Mouse (Mus musculus): ENCODE data around the gene Rsf1. TPM values are rescaled to one million over a fixed set of nuclear protein-coding genes. Genes with fewer than 3 reads are reported as not detected.

Gene Rsf1
- total and polyA plus RNA-seq, 3 experiments: 1.5 to 15.7 (median 14.6) TPM

GRCm38 (mm10) chr7:97550673-97551072, 29.0 kb upstream of the Rsf1 start:
- WGBS: 84% methylated on average over 9 of the region's 9 CpGs
- no peak for DNase-seq
- Histone ChIP-seq H3K27ac (no peak overlapping the region), H3K4me1 (ENCODE audit: control insufficient read depth, insufficient read depth, low read length) (no peaks in the 10 kb centered on the region), H3K36me3 (ENCODE audit: control insufficient read depth, insufficient read depth, low read length) (no peaks in the 10 kb centered on the region), H3K27me3 (ENCODE audit: control insufficient read depth, insufficient read depth, low read length) (no peaks in the 10 kb centered on the region), H3K4me3 (no peak overlapping the region), H3K9ac (ENCODE audit: low read depth, low read length) (no peak overlapping the region), H3K79me2 (replicated peaks; ENCODE audit: control insufficient read depth, insufficient read depth, low read length) (no peaks in the 10 kb centered on the region)
- intact Hi-C loops (cut with DNase I): no loop called here
- no peak for TF ChIP-seq POLR2A (IDR thresholded peaks at IDR 0.05; ENCODE audit: insufficient read depth, low read depth, low read length)
- no peak for TF ChIP-seq CTCF (IDR thresholded peaks at IDR 0.05)

GRCm38 (mm10) chr7:97563576-97563975, 16.1 kb upstream of the Rsf1 start:
- Histone ChIP-seq H3K27me3 (ENCODE audit: control insufficient read depth, insufficient read depth, low read length) (no peaks in the 10 kb centered on the region), H3K79me2 (replicated peaks; ENCODE audit: control insufficient read depth, insufficient read depth, low read length) (no peaks in the 10 kb centered on the region), H3K27ac (no peak overlapping the region), H3K9ac (ENCODE audit: low read depth, low read length) (no peak overlapping the region), H3K36me3 (ENCODE audit: control insufficient read depth, insufficient read depth, low read length) (no peaks in the 10 kb centered on the region), H3K4me3 (no peak overlapping the region), H3K4me1 (ENCODE audit: control insufficient read depth, insufficient read depth, low read length) (no peaks in the 10 kb centered on the region)
- TF ChIP-seq CTCF (IDR thresholded peaks at IDR 0.05): no peak
- no peak for TF ChIP-seq POLR2A (IDR thresholded peaks at IDR 0.05; ENCODE audit: insufficient read depth, low read depth, low read length)
- no peak for TF ChIP-seq EP300 (IDR thresholded peaks at IDR 0.05; ENCODE audit: insufficient read depth, low read depth, low read length)
- WGBS: 79% methylated on average over 2 of the region's 2 CpGs
- intact Hi-C loops (cut with DNase I): no loop called here
- DNase-seq: no peak

- Histone ChIP-seq H3K27me3 (ENCODE audit: control insufficient read depth, insufficient read depth, low read length) (no peaks in the 10 kb centered on the region), H3K79me2 (replicated peaks; ENCODE audit: control insufficient read depth, insufficient read depth, low read length) (no peaks in the 10 kb centered on the region), H3K4me3 (no peak overlapping the region), H3K9ac (ENCODE audit: low read depth, low read length) (no peak overlapping the region), H3K27ac (no peak overlapping the region), H3K36me3 (ENCODE audit: control insufficient read depth, insufficient read depth, low read length) (no peaks in the 10 kb centered on the region), H3K4me1 (ENCODE audit: control insufficient read depth, insufficient read depth, low read length) (no peaks in the 10 kb centered on the region)
- intact Hi-C loops (cut with DNase I): no loop called here
- no peak for DNase-seq
- no peak for TF ChIP-seq EP300 (IDR thresholded peaks at IDR 0.05; ENCODE audit: insufficient read depth, low read depth, low read length)
- TF ChIP-seq POLR2A (IDR thresholded peaks at IDR 0.05; ENCODE audit: insufficient read depth, low read depth, low read length): no peak
- no peak for TF ChIP-seq CTCF (IDR thresholded peaks at IDR 0.05)
- WGBS: 73% methylated on average over 4 of the region's 4 CpGs
Measured at GRCm38 (mm10) chr7:97569372-97569771, 10.3 kb upstream of the Rsf1 start.

- intact Hi-C loops (cut with DNase I): loop anchor here (10.0 kb wide), 1 partner anchor 596 kb away; no protein-coding TSS in a partner anchor
- WGBS: 88% methylated on average over 1 of the region's 1 CpGs
- TF ChIP-seq CTCF (IDR thresholded peaks at IDR 0.05): peak; percentile 42
- TF ChIP-seq POLR2A (IDR thresholded peaks at IDR 0.05; ENCODE audit: insufficient read depth, low read depth, low read length): no peak
Measured at GRCm38 (mm10) chr7:97570389-97570788, 9.3 kb upstream of the Rsf1 start.

GRCm38 (mm10) chr7:97578361-97579066, 1.2 kb upstream of the Rsf1 start:
- H3K4me3 ChIP-seq: peak overlapping the region; percentile 95
- 0 out of 2 replicates have a peak, but pooled peaks cover 2% of the 10 kb centered on the region for H3K79me2 ChIP-seq (replicated peaks; ENCODE audit: control insufficient read depth, insufficient read depth, low read length)
- H3K27ac ChIP-seq: peak overlapping the region; percentile 85
- WGBS: 24% methylated on average over 8 of the region's 8 CpGs
- peak overlapping the region; percentile 83 for H3K9ac ChIP-seq (ENCODE audit: low read depth, low read length)
- intact Hi-C loops (cut with DNase I): loop anchor here (1.0 to 10.0 kb wide), 4 partner anchors 98 to 1774 kb away; partner anchors contain the start of genes Ints4 and Serpinh1
- no peaks in the 10 kb centered on the region for H3K27me3 ChIP-seq (ENCODE audit: control insufficient read depth, insufficient read depth, low read length)
- peak; percentile 63 to 66 for DNase-seq
- peaks cover 4% of the 10 kb centered on the region; the same call in 1 of the 2 replicates for H3K4me1 ChIP-seq (ENCODE audit: control insufficient read depth, insufficient read depth, low read length)
- H3K36me3 ChIP-seq (ENCODE audit: control insufficient read depth, insufficient read depth, low read length): no peaks in the 10 kb centered on the region
- TF ChIP-seq CTCF (IDR thresholded peaks at IDR 0.05) (no peak), EP300 (IDR thresholded peaks at IDR 0.05; ENCODE audit: insufficient read depth, low read depth, low read length) (no peak), POLR2A (IDR thresholded peaks at IDR 0.05; ENCODE audit: insufficient read depth, low read depth, low read length) (no peak)

More at GRCm38 (mm10) chr7:97570389-97570788, 9.3 kb upstream of the Rsf1 start:
- no peak for DNase-seq
- Histone ChIP-seq H3K27me3 (ENCODE audit: control insufficient read depth, insufficient read depth, low read length) (no peaks in the 10 kb centered on the region), H3K9ac (ENCODE audit: low read depth, low read length) (no peak overlapping the region), H3K4me1 (ENCODE audit: control insufficient read depth, insufficient read depth, low read length) (no peaks in the 10 kb centered on the region), H3K79me2 (replicated peaks; ENCODE audit: control insufficient read depth, insufficient read depth, low read length) (no peaks in the 10 kb centered on the region), H3K27ac (no peak overlapping the region), H3K36me3 (ENCODE audit: control insufficient read depth, insufficient read depth, low read length) (no peaks in the 10 kb centered on the region), H3K4me3 (no peak overlapping the region)

All from heart, adult 2 months (tissue).